Mouse (Mus musculus) bone marrow macrophage, adult 2 months (primary cell): ENCODE results near the gene Prss36.

Source experiments
- CTCF ChIP-seq: IDR thresholded peaks from 2 replicates; pipeline ENCODE4 v1.5.1; 2012; ENCODE audit warnings: low read depth, mild to moderate bottlenecking, low read length, moderate library complexity
- POLR2A ChIP-seq: IDR thresholded peaks from 2 replicates; pipeline ENCODE4 v1.6.1; 2012; ENCODE audit warnings: mild to moderate bottlenecking, low read depth, low read length, borderline replicate concordance

DNA sequence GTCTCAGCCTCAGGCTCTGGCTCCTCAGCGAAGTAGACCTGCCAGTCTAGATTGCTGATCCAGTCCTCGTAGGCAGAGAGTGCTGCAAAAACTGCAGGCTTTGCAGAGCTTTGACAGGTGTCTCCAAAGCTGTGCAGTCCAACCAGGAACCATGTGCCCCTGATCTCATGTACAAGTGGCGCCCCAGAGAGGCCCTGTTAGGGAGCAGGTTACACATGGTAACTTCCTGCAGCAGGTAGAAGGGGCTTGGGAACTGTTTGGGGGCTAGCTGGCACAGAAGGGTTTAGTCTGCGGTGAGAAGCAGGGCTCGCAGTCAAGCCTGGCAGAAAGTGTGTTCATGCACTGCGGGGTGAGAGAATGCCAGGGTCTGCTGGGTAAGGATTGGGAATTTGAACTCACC, 60.0 kb downstream of the Prss36 start:
- no peak for TF ChIP-seq CTCF
- no peak for TF ChIP-seq POLR2A
